Mouse (Mus musculus): Measurements from ENCODE around the gene Zdhhc22.

DNA sequence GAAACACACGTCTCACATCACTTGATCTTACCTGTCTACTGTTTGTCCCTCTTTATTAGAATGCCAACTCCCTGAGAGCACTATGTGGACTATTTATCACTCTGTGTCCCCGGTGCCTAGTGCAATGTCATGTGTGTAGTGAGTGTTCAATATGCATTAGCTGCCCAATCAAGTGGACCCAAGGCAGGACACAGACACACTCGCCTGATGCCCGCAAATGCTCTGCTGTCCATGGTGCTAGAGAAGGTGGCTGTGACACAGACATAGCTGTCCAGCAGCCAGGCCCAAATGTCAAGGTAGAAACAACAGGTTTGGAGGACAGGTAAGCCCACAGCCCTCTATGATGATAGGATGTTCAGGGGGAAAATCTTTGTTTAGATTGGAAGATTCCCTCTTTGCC, 3.9 kb upstream of the Zdhhc22 start:
- TF ChIP-seq EP300 (IDR thresholded peaks at IDR 0.05; ENCODE audit: low read depth in 1 of 2, low read length in 2 of 2) (no peak), CTCF (IDR thresholded peaks at IDR 0.05 in 2 of 3, conservative IDR thresholded peaks at IDR 0.05 in 1 of 3; ENCODE audit: control insufficient read depth in 1 of 3, insufficient read depth in 1 of 3, low read depth in 2 of 3, low read length in 3 of 3, poor library complexity in 1 of 3, severe bottlenecking in 1 of 3) (no peak), TBP (IDR thresholded peaks at IDR 0.05; ENCODE audit: low read depth, low read length) (no peak), ZNF384 (IDR thresholded peaks at IDR 0.05; ENCODE audit: low read depth, low read length) (no peak), SMC3 (IDR thresholded peaks at IDR 0.05; ENCODE audit: low read depth, low read length) (no peak), NELFE (IDR thresholded peaks at IDR 0.05; ENCODE audit: low read depth, low read length) (no peak), MAX (IDR thresholded peaks at IDR 0.05; ENCODE audit: low read length) (no peak), GATA1 (IDR thresholded peaks at IDR 0.05; ENCODE audit: low read depth, low read length) (no peak), TCF12 (IDR thresholded peaks at IDR 0.05; ENCODE audit: low read depth, low read length) (no peak), MAZ (IDR thresholded peaks at IDR 0.05; ENCODE audit: low read depth, low read length) (no peak), CHD2 (IDR thresholded peaks at IDR 0.05; ENCODE audit: low read length) (no peak), KAT2A (conservative IDR thresholded peaks at IDR 0.05; ENCODE audit: low read depth, low read length) (no peak), HCFC1 (IDR thresholded peaks at IDR 0.05; ENCODE audit: low read depth, low read length) (no peak)
